Mouse (Mus musculus) kidney, adult 2 months (tissue): Measurements from ENCODE around the gene Rpl28. TPM values are rescaled to one million over a fixed set of nuclear protein-coding genes. Genes with fewer than 3 reads are reported as not detected.
A peak's percentile ranks its signal among the peaks of the same experiment; 100 is the strongest.

ENCODE experiments used
- DNase-seq: peaks from one replicate; pipeline ENCODE4 v3.0.0; 2021
- H3K27ac ChIP-seq: fragments of 200-500 bp; 2 replicates; pipeline ENCODE4 v1.5.1; 2012; ENCODE audit warnings: low read depth, low read length, control low read depth, inconsistent platforms; ENCODE audit not compliant: insufficient read depth
- H3K27me3 ChIP-seq: fragments of 200-500 bp; replicated peaks from 2 replicates; pipeline ENCODE4 v1.6.1; 2012; ENCODE audit warnings: mild to moderate bottlenecking, moderate library complexity, low read length, inconsistent platforms; ENCODE audit not compliant: control insufficient read depth, insufficient read depth
- H3K36me3 ChIP-seq: fragments of 200-500 bp; 2 replicates; pipeline ENCODE4 v1.6.1; 2012; ENCODE audit warnings: mild to moderate bottlenecking, moderate library complexity, low read length, inconsistent platforms; ENCODE audit not compliant: control insufficient read depth, insufficient read depth
- H3K4me1 ChIP-seq: fragments of 200-500 bp; 2 replicates; pipeline ENCODE4 v1.6.1; 2011; ENCODE audit warnings: low read length; ENCODE audit not compliant: control insufficient read depth, insufficient read depth
- H3K4me3 ChIP-seq: fragments of 200-500 bp; 2 replicates; pipeline ENCODE4 v1.5.1; 2011; ENCODE audit warnings: mild to moderate bottlenecking, low read depth, low read length, control low read depth; ENCODE audit not compliant: insufficient read depth
- CTCF ChIP-seq: fragments of 200-500 bp; conservative IDR thresholded peaks from 2 replicates; pipeline ENCODE4 v1.5.1; 2011; ENCODE audit warnings: low read depth, mild to moderate bottlenecking, control low read depth, low read length, moderate library complexity, mixed read lengths; ENCODE audit not compliant: insufficient read depth, insufficient read length
- POLR2A ChIP-seq: fragments of 200-500 bp; IDR thresholded peaks from one replicate; pipeline ENCODE4 v1.6.1; 2011; ENCODE audit warnings: low read depth, low read length, control low read depth
- WGBS: fragments of 180-500 bp; shearing (Covaris S2); methylation state at CpG from one replicate; pipeline ENCODE4 v1.1.7; 2018; 5-methylcytosine and 5-hydroxymethylcytosine counted together
- polyA plus RNA-seq: library from polyadenylated mRNA; depleted of rRNA; stranded (reverse); fragments of >200 nt; gene quantifications from 2 replicates; pipeline ENCODE4 v1.2.3, GENCODE M21; 2012

The Rpl28 gene
- polyA plus RNA-seq, 1 experiment, result 597 TPM

DNA sequence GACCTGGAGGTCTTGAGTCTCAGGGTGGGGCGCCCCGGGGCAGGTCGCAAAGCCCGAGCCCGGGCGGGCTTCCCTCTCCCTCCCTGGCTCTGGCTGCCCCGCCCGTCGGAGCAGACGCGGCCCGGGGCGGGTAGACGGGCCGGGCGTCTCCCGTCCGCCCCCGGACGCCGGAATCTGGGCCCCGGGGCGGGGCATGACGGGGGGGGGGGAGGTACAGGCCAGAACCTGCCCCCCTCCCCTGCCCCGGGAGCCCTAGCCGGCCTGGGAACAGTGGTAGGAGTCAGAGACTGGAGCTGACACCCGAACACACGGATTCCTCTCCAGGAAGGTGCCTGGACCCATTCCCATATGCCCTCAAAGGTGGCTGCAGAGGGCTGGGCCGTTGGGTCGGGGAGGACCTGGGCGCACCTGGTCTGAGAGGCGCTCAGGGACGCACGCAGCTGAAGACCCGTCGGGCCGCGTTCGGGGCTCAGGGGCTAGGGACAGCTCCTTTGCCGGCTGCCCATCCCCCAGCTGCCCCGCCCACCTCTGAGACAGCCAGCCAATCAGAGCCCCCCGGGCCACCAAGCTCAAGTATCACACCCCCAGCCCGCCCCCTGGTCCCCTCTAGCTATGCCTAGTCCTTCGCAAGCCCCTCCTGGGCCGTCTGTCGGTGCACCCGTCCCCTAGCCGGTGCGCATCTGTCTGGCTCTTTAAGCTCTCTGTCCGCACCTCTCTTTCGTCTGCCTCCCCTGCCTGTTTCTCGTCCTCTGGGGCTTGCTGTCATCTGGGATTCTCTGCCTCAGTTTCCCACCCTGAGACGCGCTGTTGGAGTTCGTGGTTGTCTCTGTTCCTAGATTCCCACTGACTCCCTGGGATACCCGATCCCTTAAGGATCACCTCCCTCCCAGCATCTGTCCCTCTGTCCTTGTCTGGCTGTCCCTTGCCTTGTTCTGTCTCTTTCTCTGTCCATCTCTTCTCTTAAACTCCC lies 15.5 kb upstream of the Rpl28 start:
- 2% methylated on average over 55 of the region's 56 CpGs for WGBS
- Histone ChIP-seq H3K36me3 (no peaks in the 10 kb centered on the region), H3K4me3 (peak overlapping the region; percentile 63), H3K27ac (no peak overlapping the region), H3K4me1 (no peaks in the 10 kb centered on the region), H3K27me3 (no peaks in the 10 kb centered on the region)
- TF ChIP-seq POLR2A (no peak), CTCF (no peak)
- DNase-seq, result peak; percentile 62

DNA sequence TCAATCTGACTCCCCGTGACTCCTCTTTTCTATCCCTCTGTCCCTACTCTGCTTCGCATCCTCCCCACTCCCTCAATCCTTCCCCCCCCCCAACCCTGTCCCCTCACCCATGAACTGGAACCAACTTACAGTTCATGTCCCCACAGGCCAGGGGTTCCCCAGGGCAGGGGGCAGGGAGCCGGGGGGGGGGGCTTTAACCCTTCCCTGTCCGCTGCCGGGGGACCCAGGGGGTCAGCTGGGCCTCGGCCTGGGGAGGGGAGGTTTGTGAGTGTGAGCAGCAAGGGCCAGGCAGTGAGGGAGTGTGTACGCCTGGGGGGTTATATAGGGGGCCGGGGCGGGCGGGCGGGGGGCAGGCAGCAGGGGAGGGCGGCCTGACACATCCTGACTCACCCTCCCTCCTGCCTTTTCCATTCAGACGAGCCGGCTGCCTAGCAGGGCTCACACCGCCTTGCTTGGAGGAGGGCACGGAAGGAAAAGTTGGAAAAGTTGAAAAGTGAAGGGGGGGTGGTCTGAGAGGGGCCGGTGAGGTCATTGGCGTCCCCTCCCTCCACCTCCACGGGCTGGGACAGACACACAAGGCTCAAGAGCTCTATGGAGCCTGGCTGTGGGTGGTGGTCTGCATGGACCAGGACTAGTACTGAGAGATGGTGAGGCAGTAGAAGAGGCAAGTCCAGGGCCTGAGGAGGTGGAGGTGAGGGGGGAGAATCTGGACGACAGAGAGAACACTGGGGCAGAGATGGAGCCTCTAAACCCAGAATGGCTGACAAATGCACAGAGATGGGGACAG lies 14.6 kb upstream of the Rpl28 start:
- H3K36me3 ChIP-seq, result no peaks in the 10 kb centered on the region
- no peak overlapping the region for H3K4me3 ChIP-seq
- no peak overlapping the region for H3K27ac ChIP-seq
- no peak for TF ChIP-seq POLR2A
- TF ChIP-seq CTCF, result no peak
- WGBS, result 10% methylated on average over 20 of the region's 20 CpGs
- no peaks in the 10 kb centered on the region for H3K27me3 ChIP-seq
- no peaks in the 10 kb centered on the region for H3K4me1 ChIP-seq
- no peak for DNase-seq

DNA sequence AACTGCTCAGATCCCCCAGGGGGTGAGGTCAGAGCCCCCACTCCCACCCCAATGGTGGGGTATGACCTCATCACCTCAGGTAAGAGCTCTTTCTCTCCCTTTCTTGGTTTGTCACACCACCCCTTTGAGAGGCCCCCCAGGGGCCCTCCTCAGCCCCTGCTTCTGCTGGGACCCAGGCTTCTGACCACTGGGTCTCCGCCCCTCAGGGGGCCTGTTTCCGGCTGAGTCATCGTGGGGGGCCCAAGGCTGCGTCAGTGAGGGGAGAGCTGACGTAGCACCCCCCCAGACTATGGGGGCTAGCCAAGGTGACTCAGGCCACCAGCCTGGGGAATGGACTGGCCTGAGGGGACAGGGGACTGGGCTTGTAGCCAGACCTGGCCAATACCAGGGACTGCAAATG lies 12.8 kb upstream of the Rpl28 start:
- H3K27me3 ChIP-seq, result no peaks in the 10 kb centered on the region

DNA sequence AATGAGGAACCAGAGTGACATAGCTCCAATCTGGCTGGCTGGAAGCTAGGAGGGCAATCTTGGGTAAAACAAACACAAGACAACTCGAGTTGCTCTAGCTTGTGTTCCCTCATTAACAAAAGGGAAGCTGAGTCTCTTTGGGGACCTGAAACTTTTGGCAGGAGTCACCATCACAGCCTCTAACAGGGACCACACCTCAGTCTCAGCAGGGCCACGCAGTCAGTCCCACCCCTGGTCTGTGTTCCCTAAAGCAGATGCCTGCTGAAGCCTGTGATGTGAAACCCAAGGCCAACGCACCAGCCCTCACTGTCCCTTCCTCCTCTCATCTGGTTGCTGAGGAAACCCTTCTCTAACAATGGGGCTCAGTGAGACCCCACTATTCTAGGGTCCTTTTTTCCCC lies 10.5 kb upstream of the Rpl28 start:
- DNase-seq, result no peak
- H3K27ac ChIP-seq, result no peak overlapping the region
- H3K27me3 ChIP-seq, result no peaks in the 10 kb centered on the region
- no peak for TF ChIP-seq CTCF
- TF ChIP-seq POLR2A, result no peak
- WGBS, result 55% methylated on average over 3 of the region's 3 CpGs
- H3K4me3 ChIP-seq, result no peak overlapping the region
- no peaks in the 10 kb centered on the region for H3K4me1 ChIP-seq
- H3K36me3 ChIP-seq, result no peaks in the 10 kb centered on the region

More for the DNA sequence above, 12.8 kb upstream of the Rpl28 start:
- DNase-seq, result no peak
- H3K27ac ChIP-seq, result no peak overlapping the region
- H3K36me3 ChIP-seq, result no peaks in the 10 kb centered on the region
- TF ChIP-seq CTCF (no peak), POLR2A (no peak)
- H3K4me3 ChIP-seq, result no peak overlapping the region
- no peaks in the 10 kb centered on the region for H3K4me1 ChIP-seq
- 34% methylated on average over 5 of the region's 5 CpGs for WGBS

DNA sequence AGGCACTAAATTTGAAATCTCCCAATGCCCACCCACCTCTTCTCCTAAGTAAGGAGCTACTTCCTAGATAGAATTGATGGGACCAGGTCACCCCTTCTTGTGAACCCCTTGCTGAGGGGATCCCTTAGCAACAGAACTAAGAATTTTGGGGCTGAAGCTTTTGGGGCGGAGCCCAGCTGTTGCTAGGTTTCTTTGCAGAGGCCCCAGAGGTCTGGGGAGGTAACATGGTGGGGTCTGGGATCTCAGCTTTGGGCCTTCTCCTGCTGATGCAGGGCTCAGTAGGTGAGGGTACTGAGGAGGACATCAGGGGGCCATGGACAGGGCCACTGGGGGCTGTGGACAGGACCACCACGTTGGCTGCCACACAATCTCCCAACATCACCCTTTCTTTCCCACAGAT lies 9.9 kb upstream of the Rpl28 start, which contains the start of the genes Il11 and Tmem190:
Gene Il11 (minus strand): TSS at position 101 of the 400 bp plus-strand sequence.
Gene Tmem190 (plus strand): TSS at position 179 of the 400 bp plus-strand sequence.
- 81% methylated on average over 2 of the region's 2 CpGs for WGBS
- no peak for DNase-seq
- Histone ChIP-seq H3K27ac (no peak within 1 kb of the TSS), H3K4me1 (no peaks in the 10 kb centered on the region), H3K36me3 (no peaks in the 10 kb centered on the region), H3K4me3 (no peak within 1 kb of the TSS), H3K27me3 (no peaks in the 10 kb centered on the region)
- no peak for TF ChIP-seq CTCF
- TF ChIP-seq POLR2A, result no peak

DNA sequence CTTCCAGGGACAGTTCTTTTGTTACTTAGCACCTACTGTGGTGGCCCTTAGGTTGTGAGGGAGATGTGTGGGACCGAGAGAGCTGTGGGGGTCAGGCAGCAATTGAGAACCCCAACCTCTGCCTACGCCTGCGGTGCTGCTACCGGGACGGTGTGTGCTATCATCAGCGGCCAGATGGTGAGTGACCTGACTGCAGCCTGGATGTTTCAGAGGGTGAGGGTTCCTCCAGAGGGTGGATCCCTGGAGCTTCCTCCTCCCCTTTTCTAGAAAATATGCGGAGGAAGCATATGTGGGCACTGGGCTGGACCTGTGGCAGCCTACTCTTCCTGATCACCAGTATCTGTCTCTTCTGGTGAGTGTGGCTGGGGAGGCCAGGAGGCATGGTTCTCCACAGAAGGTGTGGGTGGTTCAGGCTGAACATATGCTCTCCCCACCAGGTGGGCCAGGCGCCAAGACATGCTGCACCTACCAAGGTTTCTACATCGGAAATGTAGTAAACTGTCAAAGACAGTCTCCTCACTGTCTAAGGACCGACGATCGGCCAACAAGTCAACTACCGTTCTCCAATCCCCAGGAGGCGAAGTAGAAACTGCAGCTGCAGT lies 8.9 kb upstream of the Rpl28 start:
- Histone ChIP-seq H3K4me3 (no peak overlapping the region), H3K4me1 (0 out of 2 replicates have a peak, but pooled peaks cover 2% of the 10 kb centered on the region), H3K36me3 (no peaks in the 10 kb centered on the region), H3K27me3 (no peaks in the 10 kb centered on the region), H3K27ac (no peak overlapping the region)
- no peak for TF ChIP-seq CTCF
- no peak for TF ChIP-seq POLR2A
- 86% methylated on average over 14 of the region's 14 CpGs for WGBS
- DNase-seq, result no peak
